Mouse (Mus musculus): ENCODE measurements at regions not wholly inside any gene's neighbourhood (a gene's known extent, or its start where the extent isn't known, plus 50 kb on each side); places are given as distances from the start of the nearest gene placed in this dataset.
"Not testable (repeated sequence)": the region's sequence is repeated elsewhere in the genome, so short reads cannot be mapped to it uniquely, and the experiment has no call there.

DNA sequence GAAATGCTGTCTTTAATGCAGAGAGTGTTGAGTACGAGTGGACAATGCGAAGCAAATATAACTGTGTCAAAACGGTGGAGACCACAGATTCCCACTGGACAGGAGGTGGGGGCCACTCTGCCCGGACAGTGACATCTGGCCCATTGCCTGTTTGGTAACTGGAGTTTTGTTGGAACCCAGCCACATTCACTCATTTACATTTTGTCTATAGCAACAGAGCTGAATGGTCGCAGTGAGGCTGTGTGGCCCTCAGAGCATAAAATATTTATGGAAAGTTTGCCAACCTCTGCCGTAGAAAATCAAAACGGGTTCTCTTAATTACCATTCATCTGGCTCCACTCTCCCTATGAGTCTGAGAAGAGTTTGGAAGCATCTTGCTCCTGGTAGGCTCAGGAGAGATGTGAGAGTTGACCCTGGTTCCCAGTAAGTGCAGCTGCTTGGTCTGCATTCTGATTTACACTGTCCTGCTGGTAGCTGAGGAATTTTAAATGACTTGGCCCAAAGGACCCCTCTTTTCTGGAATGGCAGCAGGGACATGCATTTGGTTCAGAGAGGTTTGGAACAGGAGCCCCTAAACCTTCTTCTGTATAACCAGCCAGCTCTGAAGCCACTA lies 187.9 kb upstream of the Pik3r1 start:
- DNase-seq: no peak

DNA sequence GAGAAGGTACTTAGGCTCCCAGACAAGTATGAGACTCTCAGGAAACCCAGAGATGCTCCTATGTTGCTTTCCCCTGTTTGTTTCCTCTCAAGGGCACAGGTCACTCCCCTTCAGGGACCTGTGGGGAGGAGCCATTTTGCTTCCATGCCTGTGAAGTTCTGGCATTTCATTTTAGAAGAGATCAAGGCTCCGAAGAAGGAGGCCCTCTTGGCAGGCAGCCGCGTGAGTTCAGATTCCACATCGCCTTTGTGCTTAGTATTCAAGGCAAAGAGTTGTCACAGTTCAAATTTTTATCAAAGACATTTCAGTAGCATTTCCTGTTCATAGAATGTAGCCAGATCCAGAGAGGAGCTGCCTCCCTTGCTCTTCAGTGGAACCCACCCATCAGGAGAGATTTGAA lies 189.8 kb upstream of the Pik3r1 start:
- no peak for DNase-seq

DNA sequence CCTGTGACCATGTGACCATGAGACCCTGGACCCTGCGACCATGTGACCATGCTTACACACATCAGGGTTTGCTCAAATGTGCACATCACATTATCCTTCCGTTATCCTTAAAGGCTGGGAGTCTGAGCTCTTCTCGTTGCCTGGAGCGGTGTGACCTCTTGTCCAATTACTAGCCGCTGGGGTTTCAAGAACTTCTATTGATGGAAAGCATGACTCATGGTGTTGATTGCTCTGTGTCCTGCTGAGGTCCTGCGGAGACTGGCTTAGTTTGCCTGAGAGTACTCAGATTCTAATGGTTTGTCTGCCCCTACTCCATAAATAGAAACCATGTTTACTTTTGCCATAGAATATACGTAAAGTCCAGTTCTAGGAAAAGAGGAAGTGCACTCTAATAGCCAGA lies 197.5 kb upstream of the Pik3r1 start:
- no peak for DNase-seq

DNA sequence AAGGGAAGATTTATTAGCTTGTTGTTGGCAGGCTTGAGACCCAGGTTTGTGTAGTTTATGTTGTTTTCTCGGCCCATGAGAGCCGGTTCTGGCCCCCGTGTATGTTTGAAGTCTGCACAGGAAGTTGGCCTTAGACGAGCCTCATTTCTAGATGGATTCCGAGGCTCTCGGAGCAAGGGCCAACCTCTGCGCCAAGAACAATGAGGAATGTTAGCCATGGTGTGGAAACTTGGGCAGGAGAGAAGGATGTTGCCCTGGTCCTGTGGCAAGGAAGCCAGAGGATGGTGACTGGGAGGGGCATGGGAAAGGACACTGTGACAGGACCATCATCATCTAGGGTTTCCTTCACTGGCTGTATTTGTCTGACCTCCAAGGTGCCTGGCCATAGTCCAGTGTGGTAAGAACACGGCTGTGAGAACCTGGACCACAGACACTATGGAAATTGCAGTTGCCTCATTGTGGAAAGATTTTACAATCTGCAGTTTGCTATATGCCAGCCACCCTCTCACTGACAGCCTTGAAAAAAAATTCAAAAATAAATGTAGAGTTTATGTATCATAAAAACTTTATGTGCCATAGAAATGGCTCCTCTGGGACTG lies 198.9 kb upstream of the Pik3r1 start:
- no peak for DNase-seq

DNA sequence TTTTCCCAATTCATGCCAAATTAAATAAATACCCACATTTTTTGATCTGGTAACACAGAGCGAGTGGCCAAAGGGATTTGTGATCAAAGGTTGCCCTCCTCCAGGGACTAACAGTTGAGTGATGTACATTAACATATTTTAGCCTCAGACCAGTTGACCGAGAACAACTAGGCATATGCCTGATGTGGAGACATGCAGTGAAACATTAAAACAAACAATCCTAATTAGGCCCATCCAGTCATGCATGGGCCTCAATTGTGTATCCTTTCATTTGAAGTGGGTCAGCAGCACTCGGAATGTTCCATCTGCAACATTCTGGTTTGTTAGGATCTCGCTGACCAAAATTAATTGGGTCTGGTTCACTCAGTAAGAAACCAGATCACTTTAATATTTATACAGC lies 199.4 kb upstream of the Pik3r1 start:
- DNase-seq: no peak

DNA sequence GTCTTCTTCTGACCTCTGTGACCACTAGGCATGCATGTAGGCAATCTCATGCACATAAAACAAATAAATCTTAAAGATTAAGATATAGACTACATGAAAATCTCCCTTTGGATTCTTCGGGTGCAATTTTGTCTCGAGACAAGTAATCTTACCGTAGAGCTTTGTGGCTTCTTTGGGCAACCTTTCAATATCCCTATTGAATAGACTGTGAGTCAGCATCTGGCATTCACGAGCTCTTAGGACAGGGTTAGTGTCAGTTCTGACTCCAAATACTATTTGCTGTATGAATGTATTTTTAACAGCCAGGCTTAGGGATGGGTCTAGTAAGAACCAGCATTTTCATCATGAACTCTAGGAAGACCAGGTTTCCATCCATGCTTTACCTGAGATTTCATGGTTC lies 208.7 kb upstream of the Pik3r1 start:
- no peak for DNase-seq

DNA sequence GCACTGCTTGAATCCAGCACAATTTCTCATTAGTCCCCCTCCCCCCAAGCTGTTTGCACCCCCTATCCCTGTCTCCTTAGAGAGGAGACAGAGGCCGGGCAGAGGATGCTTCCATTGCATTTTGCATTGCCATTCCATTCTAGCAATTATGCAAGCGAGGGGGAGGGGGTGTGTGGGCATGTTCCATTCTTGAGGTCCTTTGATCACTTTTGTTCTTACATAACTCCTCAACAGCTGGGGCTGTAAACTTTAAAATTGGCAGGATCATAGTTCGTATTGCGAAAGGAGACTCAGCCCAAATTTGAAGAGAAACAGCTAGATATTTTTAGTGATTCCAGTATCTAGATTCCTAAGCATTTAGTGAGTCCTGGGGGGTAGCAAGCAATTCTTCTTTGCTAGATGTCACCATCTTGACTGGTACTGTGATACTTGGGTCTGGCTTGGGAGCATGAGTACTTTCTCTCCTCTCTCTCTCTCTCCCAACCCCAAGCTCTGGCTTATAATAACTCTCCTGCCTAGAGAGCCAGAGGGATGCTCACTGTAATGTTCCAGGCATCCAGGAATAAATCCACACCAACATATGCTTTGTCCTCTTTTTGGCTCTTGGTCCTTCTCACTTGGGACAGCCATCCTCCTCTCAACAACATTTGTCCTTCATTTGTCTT lies 212.3 kb upstream of the Pik3r1 start:
- no peak for DNase-seq

DNA sequence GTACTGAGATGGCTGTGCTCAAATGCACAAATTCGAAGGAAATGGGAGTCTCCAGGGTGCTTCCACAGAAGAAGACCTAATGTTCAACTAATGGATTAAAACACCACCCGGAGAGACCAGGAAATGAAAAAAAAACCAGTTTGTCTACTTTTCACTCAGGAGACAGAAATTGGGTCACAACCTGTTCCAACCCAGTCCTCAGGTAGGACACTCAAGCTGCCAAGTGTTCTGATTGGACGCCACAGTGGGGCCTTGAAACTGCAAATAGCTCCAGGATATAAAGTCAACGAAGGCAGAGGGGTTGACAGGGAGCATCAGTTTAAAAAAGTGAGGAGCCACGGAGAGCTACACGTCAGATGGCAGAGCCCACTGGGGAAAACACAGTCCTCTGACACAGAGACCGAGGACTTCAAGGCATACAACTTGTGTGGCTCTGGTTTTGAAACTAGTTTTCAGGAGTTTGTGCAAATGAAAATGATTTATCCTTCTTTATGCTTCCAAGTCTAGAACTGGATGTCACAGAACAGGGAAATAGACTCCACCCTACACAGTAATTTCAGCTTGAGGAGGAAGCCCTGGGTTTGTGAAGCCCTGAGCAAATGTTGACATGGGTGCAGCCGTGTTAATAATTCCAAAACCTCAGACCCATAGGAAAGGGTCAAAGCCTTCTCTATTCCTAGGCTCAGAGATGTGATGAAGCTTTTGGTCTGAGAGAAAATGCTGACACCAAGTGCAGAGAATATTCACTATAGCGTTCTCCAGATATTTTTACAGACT lies 220.8 kb upstream of the Pik3r1 start:
- no peak for DNase-seq

DNA sequence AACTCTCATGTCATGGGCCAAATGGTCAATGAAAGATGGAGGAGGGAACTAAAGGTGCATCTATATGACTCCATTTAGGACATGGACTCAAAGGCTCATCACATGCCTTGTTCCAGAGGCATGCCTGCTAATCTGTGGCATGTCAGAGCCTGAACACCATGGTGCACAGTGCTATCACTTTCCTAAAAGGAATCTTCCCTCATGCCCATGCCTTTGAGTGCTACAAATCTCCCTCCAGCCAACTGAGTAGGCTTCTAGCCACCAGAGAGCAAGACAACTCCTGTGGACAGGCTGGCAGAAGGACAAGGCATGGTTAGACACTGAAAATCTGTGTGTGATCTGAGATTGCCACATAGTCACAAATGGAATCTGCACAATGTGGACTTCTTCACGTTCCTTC lies 223.7 kb upstream of the Pik3r1 start:
- no peak for DNase-seq

DNA sequence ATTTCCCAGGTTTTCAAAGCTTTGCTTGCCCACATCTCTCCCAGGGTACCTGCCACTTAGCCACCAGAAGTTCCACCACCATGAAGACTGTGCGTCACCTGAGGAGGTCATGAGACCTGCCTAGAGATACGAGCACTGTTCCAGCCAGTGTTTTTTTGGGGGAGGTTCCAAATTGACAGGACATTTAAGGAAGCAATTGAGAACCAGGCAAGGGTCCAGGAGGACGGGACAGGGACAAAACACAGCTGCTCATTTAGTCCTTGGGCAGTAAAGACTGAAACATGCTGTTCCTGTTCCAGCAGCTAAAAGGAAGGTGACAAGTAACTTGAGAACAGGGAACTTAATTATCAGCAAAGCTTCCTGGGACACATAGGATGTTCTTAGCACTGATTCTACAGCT lies 226.8 kb upstream of the Pik3r1 start:
- DNase-seq: no peak

DNA sequence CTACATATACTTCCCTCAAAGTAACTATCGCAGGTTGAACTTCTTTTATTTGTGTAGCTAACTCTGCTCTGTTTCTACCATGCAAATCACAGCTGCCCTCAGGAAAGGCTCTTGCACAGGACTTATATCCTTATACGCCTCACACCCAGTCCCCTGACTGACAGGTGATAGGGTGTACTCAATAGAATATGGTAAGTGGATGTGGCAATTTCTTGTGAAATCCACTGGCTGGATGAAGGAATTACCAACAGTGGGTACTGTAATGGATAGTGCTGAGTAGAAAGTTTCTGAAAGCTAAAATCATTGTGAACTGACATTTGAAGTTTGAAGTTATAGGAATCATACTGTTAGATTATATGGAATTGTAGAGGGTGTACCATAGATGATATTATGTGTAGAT lies 227.5 kb upstream of the Pik3r1 start:
- DNase-seq: no peak

DNA sequence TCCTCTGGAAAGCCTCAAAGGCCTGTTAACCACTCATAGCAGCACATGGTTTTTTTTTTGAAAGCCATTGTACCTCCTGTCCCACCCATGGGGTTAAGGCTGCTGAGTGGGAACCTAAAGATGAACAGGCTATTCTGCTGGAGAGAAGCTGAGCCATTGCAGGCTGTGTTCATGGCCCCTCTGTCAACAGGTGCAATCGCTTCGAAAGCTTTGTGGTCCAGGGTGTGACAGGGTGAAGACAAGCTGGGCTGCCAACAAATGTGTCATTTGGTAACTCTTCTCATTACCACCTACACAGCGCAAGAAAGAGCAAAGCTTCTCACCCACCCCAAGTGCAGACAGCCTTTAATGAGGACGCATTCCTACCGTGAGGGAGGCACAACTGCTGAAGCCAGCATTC lies 228.1 kb upstream of the Pik3r1 start:
- DNase-seq: no peak

DNA sequence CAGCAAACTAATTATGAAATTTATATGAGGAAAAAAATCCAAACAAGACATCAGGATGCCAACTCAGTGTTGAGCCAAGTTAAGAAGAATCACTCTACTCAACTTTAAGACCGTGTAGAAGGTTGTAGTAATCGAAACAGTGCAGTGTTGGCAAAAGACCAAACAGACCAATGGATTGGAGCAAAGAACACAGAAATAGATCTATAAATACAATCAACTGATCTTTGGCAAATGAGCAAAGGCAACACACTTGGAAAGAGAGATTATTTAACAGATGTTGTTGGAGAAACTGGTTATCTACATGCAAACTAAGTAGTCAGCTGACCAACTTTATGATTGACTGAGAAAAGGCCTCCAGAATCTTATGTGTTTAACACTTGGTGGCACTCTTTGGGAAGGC lies 229.4 kb upstream of the Pik3r1 start:
- no peak for DNase-seq

DNA sequence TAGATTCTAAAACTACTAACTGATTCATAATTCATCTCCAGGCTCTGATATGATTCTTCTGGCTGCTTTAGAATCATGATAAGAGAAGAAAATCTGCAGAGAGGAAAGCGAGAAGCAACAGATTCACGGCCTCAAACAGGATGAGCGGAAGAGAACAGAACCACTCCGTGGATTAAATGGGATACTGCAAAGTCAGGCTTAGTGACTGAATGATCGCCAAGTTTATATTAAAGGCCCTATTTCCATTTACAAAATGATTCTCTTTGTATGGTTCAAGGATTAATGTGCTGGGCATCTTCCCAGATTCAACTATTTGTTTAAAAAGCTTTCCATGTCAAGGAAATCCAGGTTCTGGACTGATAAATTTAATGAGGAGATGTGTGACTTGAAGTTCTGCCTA lies 238.5 kb upstream of the Pik3r1 start:
- DNase-seq: no peak

DNA sequence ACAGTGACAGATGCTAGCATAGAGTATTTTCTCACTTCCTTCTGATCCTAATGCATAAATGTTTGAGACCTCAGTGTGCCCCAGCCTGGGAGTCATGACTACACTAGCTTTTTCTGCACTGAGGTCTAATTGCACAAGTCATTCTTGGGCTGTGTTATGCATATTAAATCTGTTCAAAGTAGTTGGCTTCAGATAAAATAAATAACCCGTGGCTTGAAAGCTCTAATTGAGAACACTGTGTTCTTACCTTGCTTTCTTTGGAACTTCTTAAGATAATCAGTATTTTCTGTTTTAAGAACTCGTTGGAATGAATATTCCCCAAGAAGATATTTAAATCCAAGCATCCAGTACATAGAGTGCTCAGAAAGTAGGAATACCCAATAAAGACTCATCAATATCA lies 243.9 kb upstream of the Pik3r1 start:
- no peak for DNase-seq

DNA sequence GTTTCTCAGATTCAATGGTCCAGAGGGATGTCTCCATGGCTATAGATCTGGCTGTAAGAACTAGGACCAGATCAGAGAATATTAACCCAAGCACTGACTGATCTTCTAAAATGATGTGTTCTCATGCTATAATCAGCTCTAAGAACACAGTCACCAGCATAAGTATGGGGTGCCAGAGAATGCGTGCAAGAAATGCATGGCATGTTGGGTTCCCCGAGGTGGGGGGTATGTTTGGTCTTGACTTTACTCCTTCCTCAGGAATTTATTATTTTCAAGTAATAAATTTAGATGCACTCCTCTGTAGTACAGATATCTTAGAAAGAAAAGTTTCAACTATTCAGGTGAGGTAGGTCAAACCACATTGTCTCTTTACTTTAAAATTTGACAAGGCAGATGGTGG lies 246.5 kb upstream of the Pik3r1 start:
- no peak for DNase-seq

DNA sequence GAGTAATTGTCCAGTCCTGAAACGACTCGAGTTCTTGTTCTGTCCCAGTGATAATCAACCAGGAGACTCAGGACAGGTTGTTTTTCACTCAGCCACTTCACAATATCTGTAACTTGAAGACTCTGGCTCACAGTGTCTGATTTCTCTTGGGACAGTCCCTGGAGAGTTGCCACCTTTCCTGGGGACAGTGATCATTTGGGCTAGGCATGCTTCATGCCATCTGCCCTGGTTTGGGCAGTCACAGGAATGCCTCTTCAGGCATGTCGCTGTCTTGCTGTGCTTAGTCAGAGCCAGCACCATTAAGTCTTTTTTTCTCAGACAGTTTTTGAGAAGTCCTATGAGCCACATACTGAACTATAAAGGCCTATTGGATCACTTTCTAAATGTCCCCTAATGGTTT lies 246.9 kb upstream of the Pik3r1 start:
- DNase-seq: no peak

DNA sequence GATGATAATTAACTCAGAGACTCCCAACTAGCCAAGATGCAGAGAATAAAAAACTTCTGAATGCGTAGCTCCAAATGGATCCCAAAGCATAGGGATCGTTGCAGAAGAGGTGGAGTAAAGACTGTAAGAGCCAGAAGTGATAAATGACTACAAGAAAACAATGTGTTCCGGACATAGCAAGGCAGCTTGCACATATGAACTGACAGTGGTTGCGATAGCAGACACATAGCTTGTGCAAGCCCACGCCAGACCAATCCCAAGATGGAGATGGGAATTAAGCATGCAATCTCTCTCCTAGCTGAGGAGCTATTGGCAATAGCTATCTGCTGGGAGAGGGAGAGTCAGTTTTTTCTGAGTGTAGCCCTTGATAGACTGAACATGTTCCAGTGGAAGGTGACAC lies 248.5 kb upstream of the Pik3r1 start:
- DNase-seq: no peak

DNA sequence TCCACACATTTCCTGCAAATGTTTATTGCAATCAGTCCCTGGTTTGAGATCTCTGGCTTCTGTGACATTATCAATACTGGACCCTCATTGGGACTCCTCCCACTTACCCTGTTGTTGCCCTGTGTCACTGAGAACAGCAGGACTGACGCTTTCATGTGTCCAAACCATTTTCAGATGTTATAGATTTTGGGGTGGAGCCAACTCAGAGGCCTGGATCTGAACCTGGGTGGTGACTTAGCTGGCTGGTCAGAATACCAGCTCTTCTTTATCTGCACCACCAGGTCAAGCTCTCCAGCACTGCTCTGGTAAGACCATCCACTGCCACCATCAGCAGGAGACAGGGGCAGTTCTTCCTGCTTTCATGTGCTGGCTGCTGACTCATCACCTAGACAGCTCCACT lies 254.3 kb upstream of the Pik3r1 start:
- no peak for DNase-seq

DNA sequence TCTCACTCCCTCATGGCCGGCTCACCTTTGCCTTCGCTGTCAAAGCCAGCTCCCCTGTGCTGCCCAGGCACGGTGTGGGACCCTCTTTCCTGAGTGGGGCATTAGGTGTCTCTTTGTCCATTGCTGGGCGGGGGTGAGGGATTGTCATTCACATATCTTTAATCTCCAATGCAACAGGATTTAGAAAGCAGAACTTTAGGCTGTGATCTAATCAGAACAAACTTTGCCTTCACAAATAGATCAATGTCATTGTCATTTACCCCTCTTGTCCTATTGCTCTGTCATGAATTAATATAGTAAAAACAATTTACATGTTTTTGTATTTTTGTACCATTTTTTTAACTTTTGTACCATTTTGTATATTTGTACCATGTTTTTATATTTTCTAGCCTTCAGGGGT lies 254.7 kb upstream of the Pik3r1 start:
- no peak for DNase-seq

DNA sequence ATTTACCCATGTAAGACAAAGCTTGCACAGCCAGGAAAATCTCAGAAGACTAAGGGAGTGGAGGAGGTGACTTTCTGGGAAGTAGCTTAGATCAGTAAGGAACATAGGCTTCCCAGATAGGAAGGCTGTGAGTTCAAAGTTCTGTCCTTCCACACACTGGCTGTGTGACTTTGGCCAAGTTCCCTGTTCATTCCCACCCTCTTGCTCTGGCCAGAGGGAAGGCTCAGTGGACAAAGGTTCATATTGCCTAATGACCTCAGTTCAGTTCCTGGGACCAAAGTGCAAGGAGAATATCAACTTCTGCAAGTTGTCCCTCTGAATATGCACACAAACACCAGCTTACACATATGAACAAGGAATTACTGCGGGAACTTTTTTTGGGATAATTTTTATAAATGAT lies 255.6 kb upstream of the Pik3r1 start:
- DNase-seq: no peak

DNA sequence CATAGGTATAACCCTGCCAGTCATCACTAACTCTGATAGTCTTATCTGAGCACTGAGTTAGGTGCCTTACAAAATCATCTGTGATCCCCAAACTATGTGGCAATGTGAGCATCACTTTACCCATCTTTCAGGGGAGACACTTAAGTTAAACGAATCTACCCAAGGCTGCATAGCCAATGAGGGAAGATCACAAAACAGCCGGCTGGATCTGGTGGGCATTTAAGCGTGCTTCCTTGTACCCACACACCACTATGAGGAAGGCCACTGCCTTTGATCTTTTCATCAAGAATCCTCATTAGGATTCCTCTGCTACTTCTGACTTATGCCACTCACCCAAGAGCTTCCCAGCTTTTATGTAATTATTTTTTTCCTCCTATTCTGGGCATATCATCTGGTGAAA lies 257.1 kb upstream of the Pik3r1 start:
- DNase-seq: no peak

DNA sequence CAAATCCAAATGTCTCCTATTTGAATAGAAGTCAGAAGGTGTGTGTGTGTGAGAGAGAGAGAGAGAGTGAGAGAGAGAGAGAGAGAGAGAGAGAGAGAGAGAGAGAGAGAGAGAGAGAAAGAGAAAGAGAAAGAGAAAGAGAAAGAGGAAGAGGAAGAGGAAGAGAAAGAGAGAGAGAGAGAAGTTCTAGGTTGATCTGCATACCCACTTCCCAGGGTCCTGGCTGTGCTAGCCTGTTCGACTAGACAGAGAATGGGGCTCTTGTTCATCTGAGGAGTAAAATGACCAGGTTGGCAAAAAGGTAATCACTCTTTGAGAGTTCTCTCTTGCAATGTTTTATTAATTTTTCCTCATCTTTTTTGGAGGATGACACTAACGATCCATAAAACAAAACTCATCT lies 257.5 kb upstream of the Pik3r1 start:
- DNase-seq: not testable (repeated sequence)

DNA sequence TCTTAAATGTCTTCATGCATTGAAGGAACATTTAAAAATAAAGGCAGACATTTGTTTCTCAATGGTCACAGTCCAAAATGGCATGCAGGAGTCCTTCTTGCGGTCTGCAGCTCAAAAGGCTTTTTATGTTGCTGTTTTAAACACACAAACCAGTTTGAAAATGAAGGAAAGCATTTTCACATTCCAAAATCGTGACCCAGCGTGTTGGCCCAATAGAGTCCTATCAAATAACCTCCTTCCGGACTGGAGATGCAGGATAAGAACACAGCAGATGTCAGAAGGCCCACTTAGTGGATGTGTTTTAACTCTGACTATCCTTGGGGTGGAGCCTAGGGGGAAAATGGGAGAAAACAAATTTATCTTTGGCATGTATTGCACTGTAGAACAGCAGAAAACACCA lies 263.4 kb upstream of the Pik3r1 start:
- no peak for DNase-seq

All from cerebellum, adult 8-10 months (tissue).